Mouse (Mus musculus) urinary bladder, postnatal 0 days (tissue): ENCODE measurements around the gene Aspdh. TPM values are rescaled to one million over a fixed set of nuclear protein-coding genes. Genes with fewer than 3 reads are reported as not detected.

Experiments
- microRNA-seq: library from miRNA; unstranded; fragments of <30 nt; microRNA quantifications from one replicate; pipeline ENCODE4, GENCODE M21; 2016
- polyA plus RNA-seq: library from polyadenylated mRNA; unstranded; fragments of >200 nt; fragmentation: Nextera tagmentation; extraction: Ambion mirVana; gene quantifications from 2 replicates; pipeline ENCODE4 v1.2.1, GENCODE M21; 2015

Gene Aspdh
- polyA plus RNA-seq, result 0.27 TPM in 1 of 2 replicates, not detected in the other

GRCm38 (mm10) chr7:44465111-44465510 lies at the start of gene Aspdh:
Aspdh (plus strand) TSS chr7:44465391.

GRCm38 (mm10) chr7:44428968-44429521 lies 36.1 kb upstream of the Aspdh start, which contains the start of gene Lrrc4b:
Lrrc4b (plus strand) TSS chr7:44429018.

GRCm38 (mm10) chr7:44467811-44468411 lies 2.7 kb downstream of the Aspdh start, which contains the start of gene Josd2:
Josd2 (plus strand) TSS chr7:44467980.

DNA sequence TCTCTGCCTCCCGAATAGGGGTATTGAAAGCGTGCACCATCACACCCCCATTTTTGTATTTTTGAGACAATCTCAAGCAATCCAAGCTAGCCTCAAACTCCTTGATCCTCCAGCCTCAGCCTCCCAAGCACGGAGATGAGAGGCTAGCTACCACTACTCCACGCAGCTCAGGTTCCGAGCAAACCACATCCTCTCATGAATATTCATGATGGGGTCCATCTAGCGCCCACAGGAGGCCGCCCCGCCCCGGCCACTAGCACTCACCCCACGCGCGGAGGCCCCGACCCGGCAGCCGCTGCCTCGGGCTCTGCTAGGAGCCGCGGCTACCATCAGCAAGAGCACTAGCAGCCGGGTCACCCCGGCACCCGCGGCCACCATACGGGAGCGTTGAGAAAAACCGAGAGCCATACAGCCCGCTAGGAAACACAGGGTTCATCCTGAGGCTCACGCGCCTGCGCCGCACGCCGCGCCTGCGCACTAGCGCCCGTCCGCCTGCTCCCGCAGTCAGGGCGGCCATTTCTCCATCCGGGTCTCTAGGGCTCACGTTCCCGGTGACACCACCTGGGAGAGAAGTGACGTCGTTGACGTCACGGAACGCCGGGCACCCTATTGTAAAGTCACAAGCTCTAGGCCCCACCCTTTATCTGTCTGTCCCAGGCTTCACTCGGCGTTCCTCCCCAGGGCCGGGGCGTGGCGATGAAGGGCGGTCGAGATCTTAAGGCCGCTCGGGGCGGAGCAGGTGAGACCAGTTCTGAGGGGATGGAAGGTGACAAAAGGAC lies 31.0 kb downstream of the Aspdh start, which contains the start of the genes Emc10 and Fam71e1:
Emc10 (minus strand) TSS at position 538 of the 779 bp plus-strand sequence.
Fam71e1 (plus strand) TSS at position 590 of the 779 bp plus-strand sequence.

Small RNAs within 50 kb of the gene (microRNA-seq; reads per million reads assigned to microRNA genes)
- 1.5 reads per million for gene Mir7052

Other genes starting within 250 kb of the Aspdh start
- gene Klk1b5, start 249.4 kb upstream of the Aspdh start, polyA plus RNA-seq, result not detected in 2 replicates
- not detected in 2 replicates for gene Klk1, start 240.0 kb upstream of the Aspdh start, polyA plus RNA-seq
- gene Gm36864, start 229.2 kb upstream of the Aspdh start, polyA plus RNA-seq, result not detected in 2 replicates
- 0.71 and 1.4 TPM in 2 replicates for gene 1700028J19Rik, start 218.7 kb upstream of the Aspdh start, polyA plus RNA-seq
- 55.7 and 58.6 TPM in 2 replicates for gene 2410002F23Rik, start 218.7 kb upstream of the Aspdh start, polyA plus RNA-seq
- gene Acp4, start 208.0 kb upstream of the Aspdh start, polyA plus RNA-seq, result not detected in 2 replicates
- not detected in 2 replicates for gene Gm15517, start 203.9 kb upstream of the Aspdh start, polyA plus RNA-seq
- 13.6 and 16.2 TPM in 2 replicates for gene Clec11a, start 158.5 kb upstream of the Aspdh start, polyA plus RNA-seq
- gene Shank1, start 155.1 kb upstream of the Aspdh start, polyA plus RNA-seq, result 1.1 and 1.2 TPM in 2 replicates
- 0.48 and 0.58 TPM in 2 replicates for gene Syt3, start 81.3 kb upstream of the Aspdh start, polyA plus RNA-seq
- 0.60 and 0.81 TPM in 2 replicates for gene 1700008O03Rik, start 79.6 kb upstream of the Aspdh start, polyA plus RNA-seq
- gene Lrrc4b, start 36.4 kb upstream of the Aspdh start, polyA plus RNA-seq, result 0.13 and 0.26 TPM in 2 replicates
- gene Josd2, start 2.6 kb downstream of the Aspdh start, polyA plus RNA-seq, result 51.6 and 59.9 TPM in 2 replicates
- 73.9 and 76.8 TPM in 2 replicates for gene Emc10, start 31.1 kb downstream of the Aspdh start, polyA plus RNA-seq
- gene Fam71e1, start 31.2 kb downstream of the Aspdh start, polyA plus RNA-seq, result 8.0 and 10.1 TPM in 2 replicates
- 0.30 and 0.82 TPM in 2 replicates for gene Mybpc2, start 59.3 kb downstream of the Aspdh start, polyA plus RNA-seq
- gene Spib, start 66.7 kb downstream of the Aspdh start, polyA plus RNA-seq, result 0.05 TPM in 1 of 2 replicates, not detected in the other
- gene Pold1, start 83.5 kb downstream of the Aspdh start, polyA plus RNA-seq, result 20.1 and 23.8 TPM in 2 replicates
- gene Nr1h2, start 88.6 kb downstream of the Aspdh start, polyA plus RNA-seq, result 65.2 and 69.4 TPM in 2 replicates
- gene Napsa, start 107.0 kb downstream of the Aspdh start, polyA plus RNA-seq, result 0.46 and 0.57 TPM in 2 replicates
- 0.05 and 0.08 TPM in 2 replicates for gene Kcnc3, start 125.3 kb downstream of the Aspdh start, polyA plus RNA-seq
- 11.2 and 12.2 TPM in 2 replicates for gene Myh14, start 205.5 kb downstream of the Aspdh start, polyA plus RNA-seq
- gene Izumo2, start 243.4 kb downstream of the Aspdh start, polyA plus RNA-seq, result not detected in 2 replicates